Mouse (Mus musculus) cortical plate, adult 2 months (tissue): ENCODE data around the gene Cel.

Experiments used
- CTCF ChIP-seq: fragments of 200-500 bp; IDR thresholded peaks from 2 replicates; pipeline ENCODE4 v1.5.1; 2011; ENCODE audit warnings: mild to moderate bottlenecking, control low read depth, low read length; ENCODE audit not compliant: insufficient read depth; ENCODE audit errors: extremely low read depth
- POLR2A ChIP-seq: fragments of 200-500 bp; IDR thresholded peaks from 2 replicates; pipeline ENCODE4 v1.6.1; 2011; ENCODE audit warnings: mild to moderate bottlenecking, low read length, control low read depth; ENCODE audit not compliant: insufficient read depth; ENCODE audit errors: extremely low read depth

DNA sequence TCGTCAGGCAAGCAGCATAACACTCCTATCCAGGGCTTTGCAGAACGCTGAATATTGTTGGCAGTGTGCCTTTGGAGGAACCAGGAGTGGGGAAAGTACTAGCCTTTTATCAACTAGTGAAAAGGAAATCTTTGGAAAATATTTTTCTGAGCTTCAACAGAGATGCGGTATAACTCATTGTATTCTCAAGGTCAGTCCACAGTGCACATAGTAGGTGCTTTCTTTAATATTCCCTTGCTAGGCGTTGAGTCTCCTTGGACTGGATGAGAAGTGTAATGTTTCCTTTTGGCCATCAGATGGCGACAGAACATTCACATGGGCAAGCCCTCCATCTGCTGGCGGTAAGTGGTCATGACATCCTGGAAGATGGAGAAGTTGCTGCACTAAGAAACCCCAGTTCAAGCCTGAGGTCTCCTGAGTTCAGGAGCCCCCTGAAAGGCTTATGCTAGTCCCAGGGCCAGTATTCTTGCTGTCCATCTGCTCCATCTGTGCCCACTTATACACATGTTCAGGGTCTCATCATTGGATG, 21.9 kb upstream of the Cel start:
- TF ChIP-seq POLR2A: no peak
- TF ChIP-seq CTCF: peak; percentile 100
